Mouse (Mus musculus): ENCODE results near the gene Arf6. TPM values are rescaled to one million over a fixed set of nuclear protein-coding genes. Genes with fewer than 3 reads are reported as not detected.
A peak's percentile ranks its signal among the peaks of the same experiment; 100 is the strongest.

The Arf6 gene
- total and polyA plus RNA-seq, 2 experiments from 2014 or later: 41.6 to 112 TPM

- no peak overlapping the region for H3K4me2 ChIP-seq (ENCODE audit: low read depth, low read length)
- H3K36me3 ChIP-seq (ENCODE audit: insufficient read depth, low read length): no peaks in the 10 kb centered on the region
- H3K9ac ChIP-seq (replicated peaks; ENCODE audit: low read length): no peak overlapping the region
- peaks cover 4% of the 10 kb centered on the region for H3K9me3 ChIP-seq (ENCODE audit: low read length)
- WGBS: 63% methylated on average over 14 of the region's 14 CpGs
- ATAC-seq (no peak), DNase-seq (ENCODE audit: low spot score) (peak; percentile 58)
- no peak for TF ChIP-seq CTCF (IDR thresholded peaks at IDR 0.05; ENCODE audit: low read depth)
- no peaks in the 10 kb centered on the region for H3K27me3 ChIP-seq (ENCODE audit: insufficient read depth, low read length)
- no peak overlapping the region for H3K4me3 ChIP-seq (ENCODE audit: low read length)
- peak overlapping the region; percentile 37; the same call in 1 of the 2 replicates for H3K27ac ChIP-seq
- H3K4me1 ChIP-seq (ENCODE audit: insufficient read depth, low read length): peaks cover 5% of the 10 kb centered on the region; the same call in 1 of the 2 replicates
These were observed 47.2 kb downstream of the Arf6 start for GRCm38 (mm10) chr12:69419017-69419605.

GRCm38 (mm10) chr12:69419606-69420005, 47.7 kb downstream of the Arf6 start:
- Histone ChIP-seq H3K4me1 (ENCODE audit: insufficient read depth, low read length) (peaks cover 5% of the 10 kb centered on the region; the same call in 1 of the 2 replicates), H3K9me3 (ENCODE audit: low read length) (peaks cover 4% of the 10 kb centered on the region), H3K27ac (no peak overlapping the region), H3K4me2 (ENCODE audit: low read depth, low read length) (no peak overlapping the region), H3K36me3 (ENCODE audit: insufficient read depth, low read length) (no peaks in the 10 kb centered on the region), H3K9ac (replicated peaks; ENCODE audit: low read length) (no peak overlapping the region), H3K4me3 (ENCODE audit: low read length) (no peak overlapping the region), H3K27me3 (ENCODE audit: insufficient read depth, low read length) (no peaks in the 10 kb centered on the region)
- no peak for TF ChIP-seq CTCF (IDR thresholded peaks at IDR 0.05; ENCODE audit: low read depth)
- no peak for ATAC-seq
- DNase-seq (ENCODE audit: low spot score): no peak
- 86% methylated on average over 4 of the region's 4 CpGs for WGBS

- Histone ChIP-seq H3K4me3 (ENCODE audit: low read length) (no peak overlapping the region), H3K9ac (replicated peaks; ENCODE audit: low read length) (no peak overlapping the region), H3K4me2 (ENCODE audit: low read depth, low read length) (no peak overlapping the region), H3K4me1 (ENCODE audit: insufficient read depth, low read length) (peaks cover 5% of the 10 kb centered on the region; the same call in 1 of the 2 replicates), H3K36me3 (ENCODE audit: insufficient read depth, low read length) (no peaks in the 10 kb centered on the region), H3K27me3 (ENCODE audit: insufficient read depth, low read length) (no peaks in the 10 kb centered on the region), H3K27ac (no peak overlapping the region), H3K9me3 (ENCODE audit: low read length) (peaks cover 4% of the 10 kb centered on the region)
- no peak for TF ChIP-seq CTCF (IDR thresholded peaks at IDR 0.05; ENCODE audit: low read depth)
- 74% methylated on average over 3 of the region's 3 CpGs for WGBS
- ATAC-seq (no peak), DNase-seq (ENCODE audit: low spot score) (no peak)
These were observed 48.8 kb downstream of the Arf6 start for GRCm38 (mm10) chr12:69420716-69421115.

- ATAC-seq (no peak), DNase-seq (ENCODE audit: low spot score) (no peak)
- Histone ChIP-seq H3K27ac (no peak overlapping the region), H3K4me1 (ENCODE audit: insufficient read depth, low read length) (peaks cover 4% of the 10 kb centered on the region; the same call in 1 of the 2 replicates), H3K27me3 (ENCODE audit: insufficient read depth, low read length) (no peaks in the 10 kb centered on the region), H3K9me3 (ENCODE audit: low read length) (peaks cover 4% of the 10 kb centered on the region), H3K9ac (replicated peaks; ENCODE audit: low read length) (no peak overlapping the region), H3K4me2 (ENCODE audit: low read depth, low read length) (no peak overlapping the region), H3K4me3 (ENCODE audit: low read length) (no peak overlapping the region), H3K36me3 (ENCODE audit: insufficient read depth, low read length) (no peaks in the 10 kb centered on the region)
- 84% methylated on average over 20 of the region's 20 CpGs for WGBS
- no peak for TF ChIP-seq CTCF (IDR thresholded peaks at IDR 0.05; ENCODE audit: low read depth)
These were observed 51.0 kb downstream of the Arf6 start for GRCm38 (mm10) chr12:69422827-69423537.

Small RNA genes lying within 50 kb of the gene (microRNA-seq; reads per million reads assigned to microRNA genes)
- 0 to 0.36 reads per million in 2 experiments for gene Gm47299
- gene Gm47305: 0 reads per million in 2 experiments

Other genes with a start within 250 kb of the Arf6 start
- 56.4 and 153 TPM in 2 replicates for gene Rps29, start 213.0 kb upstream of the Arf6 start, total RNA-seq (2014; rRNA removed)
- 1,492 and 1,507 TPM in 2 replicates for gene Rps29, start 213.0 kb upstream of the Arf6 start, polyA plus RNA-seq (2015; fragmentation: Nextera tagmentation; extraction: Ambion mirVana)
- 0.37 and 0.86 TPM in 2 replicates for gene Lrr1, start 203.3 kb upstream of the Arf6 start, total RNA-seq (2014; rRNA removed)
- 3.4 and 3.6 TPM in 2 replicates for gene Lrr1, start 203.3 kb upstream of the Arf6 start, polyA plus RNA-seq (2015; fragmentation: Nextera tagmentation; extraction: Ambion mirVana)
- 80.6 and 99.1 TPM in 2 replicates for gene Rpl36al, start 188.1 kb upstream of the Arf6 start, total RNA-seq (2014; rRNA removed)
- gene Rpl36al, start 188.1 kb upstream of the Arf6 start, polyA plus RNA-seq (2015; fragmentation: Nextera tagmentation; extraction: Ambion mirVana): 417 and 430 TPM in 2 replicates
- gene Mgat2, start 188.0 kb upstream of the Arf6 start, total RNA-seq (2014; rRNA removed): 64.6 and 71.1 TPM in 2 replicates
- 39.7 and 42.2 TPM in 2 replicates for gene Mgat2, start 188.0 kb upstream of the Arf6 start, polyA plus RNA-seq (2015; fragmentation: Nextera tagmentation; extraction: Ambion mirVana)
- 2.0 and 4.7 TPM in 2 replicates for gene Gm49383, start 175.0 kb upstream of the Arf6 start, total RNA-seq (2014; rRNA removed)
- gene Gm49383, start 175.0 kb upstream of the Arf6 start, polyA plus RNA-seq (2015; fragmentation: Nextera tagmentation; extraction: Ambion mirVana): 11.4 and 13.3 TPM in 2 replicates
- gene Dnaaf2, start 173.7 kb upstream of the Arf6 start, total RNA-seq (2014; rRNA removed): 5.1 and 5.2 TPM in 2 replicates
- 7.7 and 8.2 TPM in 2 replicates for gene Dnaaf2, start 173.7 kb upstream of the Arf6 start, polyA plus RNA-seq (2015; fragmentation: Nextera tagmentation; extraction: Ambion mirVana)
- not detected in 2 replicates for gene Gm49384, start 167.9 kb upstream of the Arf6 start, total RNA-seq (2014; rRNA removed)
- gene Gm49384, start 167.9 kb upstream of the Arf6 start, polyA plus RNA-seq (2015; fragmentation: Nextera tagmentation; extraction: Ambion mirVana): 7.1 and 8.3 TPM in 2 replicates
- 4.1 and 4.4 TPM in 2 replicates for gene Pole2, start 144.0 kb upstream of the Arf6 start, total RNA-seq (2014; rRNA removed)
- 3.1 and 4.3 TPM in 2 replicates for gene Pole2, start 144.0 kb upstream of the Arf6 start, polyA plus RNA-seq (2015; fragmentation: Nextera tagmentation; extraction: Ambion mirVana)
- 3.9 and 6.5 TPM in 2 replicates for gene Klhdc1, start 131.0 kb upstream of the Arf6 start, total RNA-seq (2014; rRNA removed)
- gene Klhdc1, start 131.0 kb upstream of the Arf6 start, polyA plus RNA-seq (2015; fragmentation: Nextera tagmentation; extraction: Ambion mirVana): 15.0 and 23.6 TPM in 2 replicates
- gene Klhdc2, start 75.5 kb upstream of the Arf6 start, total RNA-seq (2014; rRNA removed): 252 and 313 TPM in 2 replicates
- 248 and 251 TPM in 2 replicates for gene Klhdc2, start 75.5 kb upstream of the Arf6 start, polyA plus RNA-seq (2015; fragmentation: Nextera tagmentation; extraction: Ambion mirVana)
- gene Nemf, start 15.0 kb upstream of the Arf6 start, total RNA-seq (2014; rRNA removed): 24.9 and 34.3 TPM in 2 replicates
- gene Nemf, start 15.0 kb upstream of the Arf6 start, polyA plus RNA-seq (2015; fragmentation: Nextera tagmentation; extraction: Ambion mirVana): 69.7 and 78.2 TPM in 2 replicates
- gene Gm9887, start 308 bp downstream of the Arf6 start, total RNA-seq (2014; rRNA removed): not detected in 2 replicates
- gene Gm9887, start 308 bp downstream of the Arf6 start, polyA plus RNA-seq (2015; fragmentation: Nextera tagmentation; extraction: Ambion mirVana): 0.43 and 1.5 TPM in 2 replicates
- gene Vcpkmt, start 210.9 kb downstream of the Arf6 start, total RNA-seq (2014; rRNA removed): 4.0 and 6.1 TPM in 2 replicates
- 33.0 and 33.6 TPM in 2 replicates for gene Vcpkmt, start 210.9 kb downstream of the Arf6 start, polyA plus RNA-seq (2015; fragmentation: Nextera tagmentation; extraction: Ambion mirVana)